Mouse (Mus musculus): Measurements from ENCODE around the gene Ttll11.

Ttll11 gene

DNA sequence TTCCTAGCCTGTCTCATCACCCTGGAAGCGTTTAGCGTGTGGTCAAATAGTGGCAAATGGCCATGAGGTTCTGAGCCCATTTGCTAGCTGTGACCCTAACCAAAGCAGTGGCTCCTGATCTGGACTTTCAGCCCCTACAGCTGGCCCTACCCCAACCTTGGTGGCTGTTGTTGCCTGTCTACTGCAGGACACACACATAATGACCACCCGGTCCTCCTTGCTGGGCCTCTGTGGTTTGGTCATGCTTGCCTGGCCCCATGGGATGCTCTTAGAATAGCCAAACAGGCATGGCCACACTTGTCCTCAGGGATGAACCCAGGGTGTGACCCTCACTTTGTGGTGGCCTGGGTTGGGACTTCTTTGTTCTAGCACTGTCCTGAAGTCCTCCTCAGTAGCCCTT, 80.0 kb downstream of the Ttll11 start:
- DNase-seq, result no peak

DNA sequence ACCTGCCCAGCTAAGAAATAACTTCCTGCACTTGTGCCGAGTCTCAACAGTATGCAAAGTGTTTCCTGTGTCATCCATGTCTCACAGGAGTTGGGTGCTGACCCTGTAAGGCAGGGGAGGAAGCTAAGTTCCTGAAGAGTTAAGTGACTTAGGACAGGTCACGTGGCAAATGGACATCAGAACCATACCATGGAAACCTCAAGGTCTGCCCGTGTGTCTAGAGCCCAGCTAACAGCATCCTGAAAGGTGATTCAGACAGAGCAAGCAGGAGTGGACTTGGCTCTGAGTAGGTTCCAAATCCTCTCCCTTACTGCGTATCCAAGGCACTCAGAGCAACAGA, 80.6 kb downstream of the Ttll11 start:
- DNase-seq, result no peak

DNA sequence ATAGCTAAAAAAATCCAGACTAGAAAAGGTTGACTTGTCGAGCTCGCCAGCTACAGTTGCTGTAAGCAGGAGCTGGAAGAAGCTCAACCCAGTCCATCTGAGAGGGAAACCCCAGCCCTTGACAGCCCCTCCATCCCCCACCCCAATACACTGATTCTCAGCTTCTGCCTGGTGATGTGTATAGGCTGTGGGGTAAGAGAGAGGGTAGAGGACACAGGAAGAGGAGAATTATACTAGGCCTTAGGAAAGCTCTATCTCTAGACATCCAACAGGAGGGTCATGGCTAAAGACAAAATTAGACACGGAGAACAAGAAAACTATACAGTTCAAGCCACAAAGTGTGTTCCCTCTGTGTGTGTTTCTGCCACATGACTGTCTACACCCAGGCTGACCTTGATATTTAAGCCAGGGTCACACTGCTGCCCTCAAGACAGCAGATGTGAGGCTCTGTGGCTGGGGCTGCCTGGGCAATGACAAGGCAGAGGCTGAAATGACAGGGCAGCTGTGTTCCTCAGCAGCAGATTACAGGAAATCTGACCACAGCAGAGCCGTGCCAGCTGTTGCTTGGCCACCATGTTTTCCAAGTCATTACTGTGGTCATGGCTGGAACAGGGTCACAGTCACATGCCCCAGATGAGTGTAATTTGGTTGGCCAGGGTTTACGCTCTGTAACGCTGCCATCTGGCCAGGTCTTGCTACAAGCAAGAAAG, 81.1 kb downstream of the Ttll11 start:
- no peak for DNase-seq

DNA sequence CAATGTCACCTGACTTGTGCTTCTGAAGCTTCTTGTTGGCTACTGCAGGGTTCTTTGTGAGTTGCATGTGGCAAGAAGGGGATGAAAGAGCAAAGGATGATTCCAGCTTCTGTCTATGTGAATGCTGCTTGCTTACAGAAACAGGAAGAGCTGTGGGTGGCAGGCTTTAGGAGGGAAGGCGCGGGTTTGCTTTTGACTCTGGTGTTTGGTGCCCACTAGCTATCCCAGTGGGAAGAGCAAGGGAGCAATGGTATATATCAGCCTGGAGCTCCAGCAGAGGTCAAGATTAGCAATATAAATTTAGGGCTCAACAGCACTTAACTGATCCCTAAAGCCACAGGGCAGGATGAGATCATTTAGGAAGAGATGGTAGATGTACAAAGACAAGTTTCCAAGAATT, 82.6 kb downstream of the Ttll11 start:
- DNase-seq, result no peak

DNA sequence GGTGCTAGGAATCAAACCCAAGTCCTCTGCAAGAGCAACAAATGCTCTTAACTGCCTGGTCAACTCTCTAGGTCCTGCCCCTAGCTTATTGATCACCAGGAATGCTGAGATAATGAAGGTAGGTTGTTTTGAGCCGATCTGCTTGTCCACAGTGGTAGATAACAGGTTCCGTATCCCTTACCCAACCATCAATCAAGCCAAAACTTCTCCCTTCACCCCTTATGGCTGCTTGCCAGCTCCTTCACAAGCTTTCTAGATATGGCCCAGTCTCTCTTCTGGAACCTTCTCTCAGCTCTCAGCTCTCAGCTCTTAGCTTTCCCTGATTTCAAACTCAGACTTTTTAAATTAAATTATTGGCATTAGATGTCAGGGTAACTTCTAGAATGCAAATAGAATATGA, 85.2 kb downstream of the Ttll11 start:
- no peak for DNase-seq

DNA sequence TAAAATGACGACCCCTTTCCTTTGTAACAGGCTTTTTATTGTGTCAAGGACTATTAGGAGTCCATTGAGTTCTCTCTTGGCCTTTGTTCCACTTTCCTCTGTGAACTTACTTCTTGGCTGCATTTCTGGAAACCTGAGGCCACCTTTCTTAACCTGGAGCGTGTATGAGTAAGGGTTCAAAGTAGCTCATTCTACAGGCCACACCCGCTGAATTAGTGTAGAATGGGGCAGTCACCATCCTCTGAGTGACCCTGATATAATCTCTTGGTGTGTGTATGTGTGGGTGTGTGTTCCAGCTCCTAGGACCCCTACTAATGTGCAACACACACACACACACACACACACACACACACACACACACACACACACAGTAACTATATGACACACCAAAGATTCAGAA, 89.1 kb downstream of the Ttll11 start:
- no peak for DNase-seq

DNA sequence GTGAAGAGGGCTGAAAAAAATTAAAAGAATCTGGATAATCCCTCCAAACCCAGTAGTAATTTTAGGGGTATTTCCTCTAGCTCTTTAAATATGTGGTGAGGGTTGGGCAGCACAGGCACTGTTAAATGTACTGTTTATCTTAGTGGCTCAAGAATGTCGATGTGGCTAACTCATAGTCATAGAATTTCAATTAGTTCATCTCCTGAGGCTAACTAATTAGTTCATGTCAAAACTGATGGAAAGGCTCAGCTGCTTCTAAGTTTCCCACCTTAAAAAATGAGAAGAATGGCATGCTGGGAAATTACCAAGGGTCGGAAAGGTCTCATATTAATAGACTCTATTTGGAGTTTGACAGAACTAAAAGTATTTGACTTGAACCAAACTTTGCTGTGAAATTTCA, 89.9 kb downstream of the Ttll11 start:
- no peak for DNase-seq

DNA sequence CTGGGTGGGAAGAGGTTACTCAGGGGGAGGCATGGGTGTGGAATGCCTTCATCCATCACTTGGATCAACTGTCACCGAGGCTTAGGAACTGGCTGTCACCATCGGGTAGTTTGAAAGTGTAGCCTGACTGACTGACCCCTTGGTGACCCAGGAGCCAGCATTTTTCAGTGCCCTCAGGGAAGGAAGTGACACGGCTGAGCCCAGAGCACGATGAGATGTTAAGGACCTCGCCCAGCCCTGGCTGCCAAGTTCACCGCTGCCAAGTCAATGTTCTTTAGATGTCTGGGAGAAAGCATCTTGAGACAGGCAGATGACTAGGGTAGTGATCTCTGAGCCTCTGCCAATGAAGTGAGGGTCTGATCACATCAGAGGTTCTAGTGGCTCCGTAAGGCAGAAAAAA, 95.4 kb downstream of the Ttll11 start:
- no peak for DNase-seq

DNA sequence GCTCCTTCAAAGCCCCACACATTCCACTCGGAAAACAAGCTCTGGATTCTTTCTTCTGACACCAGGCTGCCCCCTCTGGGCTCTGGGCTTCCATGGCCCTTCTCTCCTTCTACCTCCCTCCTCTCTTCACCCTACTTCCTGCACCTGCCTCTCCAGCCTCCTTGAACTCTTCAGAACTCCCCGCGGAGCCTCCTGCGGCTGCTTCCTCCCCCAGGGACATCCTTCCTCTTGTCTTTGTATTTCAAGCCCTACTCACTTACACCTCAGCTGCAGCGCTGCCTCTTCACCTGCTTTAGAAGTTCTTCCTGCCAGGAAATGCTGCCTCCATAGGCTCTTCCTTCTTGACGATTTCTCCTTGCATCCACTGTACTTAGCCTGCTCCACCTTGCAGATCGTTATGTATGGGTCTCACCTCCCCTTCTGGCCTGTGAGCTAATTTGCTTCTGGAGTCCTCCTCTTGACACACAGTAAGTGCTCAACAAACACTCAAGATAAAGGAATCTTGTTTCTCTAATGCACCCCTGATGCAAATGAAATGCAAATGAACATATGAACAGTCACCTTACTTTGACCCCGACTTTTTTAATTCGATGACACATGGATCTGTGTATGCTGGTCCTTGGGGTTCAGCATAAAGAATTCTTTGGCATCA, 97.3 kb downstream of the Ttll11 start:
- DNase-seq, result peak; percentile 47 to 68

DNA sequence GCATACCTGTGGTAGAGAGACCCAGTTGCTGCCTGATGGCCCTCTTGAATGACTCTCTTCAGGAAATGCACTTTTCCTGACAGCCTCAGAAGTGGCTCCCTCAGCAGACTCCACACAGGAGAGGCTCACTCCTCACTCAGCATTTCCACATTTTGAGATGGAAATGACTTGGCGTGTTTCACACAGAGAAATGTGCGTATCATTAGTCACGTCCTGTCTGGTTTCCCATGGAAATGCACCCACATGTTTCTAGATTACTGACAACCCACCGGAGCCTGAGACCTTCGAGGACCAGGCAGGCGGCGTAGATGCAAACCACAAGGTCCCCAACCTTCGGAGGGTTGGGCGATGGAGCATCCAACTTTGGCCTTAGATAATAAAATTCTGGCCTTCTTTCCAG, 97.8 kb downstream of the Ttll11 start:
- no peak for DNase-seq

DNA sequence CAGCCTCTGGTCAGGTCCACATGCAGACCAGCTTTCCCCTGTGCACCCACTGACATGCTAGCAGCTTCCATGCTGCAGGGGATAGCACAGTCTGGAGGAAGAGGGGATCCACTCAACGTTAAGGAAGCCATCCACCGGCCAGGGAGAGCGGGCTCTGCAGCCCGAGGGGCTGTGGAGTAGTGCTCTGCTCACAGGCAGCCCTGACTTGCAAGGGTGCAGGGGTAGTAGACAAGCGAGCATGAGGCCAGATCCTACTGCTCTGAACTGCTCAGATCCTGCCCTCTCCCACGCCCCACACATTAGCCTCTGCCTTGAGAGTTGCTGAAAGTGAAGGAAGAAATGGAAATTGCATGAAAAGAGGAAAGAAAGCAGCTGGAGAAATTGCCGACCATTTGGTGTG, 99.4 kb downstream of the Ttll11 start:
- no peak for DNase-seq

DNA sequence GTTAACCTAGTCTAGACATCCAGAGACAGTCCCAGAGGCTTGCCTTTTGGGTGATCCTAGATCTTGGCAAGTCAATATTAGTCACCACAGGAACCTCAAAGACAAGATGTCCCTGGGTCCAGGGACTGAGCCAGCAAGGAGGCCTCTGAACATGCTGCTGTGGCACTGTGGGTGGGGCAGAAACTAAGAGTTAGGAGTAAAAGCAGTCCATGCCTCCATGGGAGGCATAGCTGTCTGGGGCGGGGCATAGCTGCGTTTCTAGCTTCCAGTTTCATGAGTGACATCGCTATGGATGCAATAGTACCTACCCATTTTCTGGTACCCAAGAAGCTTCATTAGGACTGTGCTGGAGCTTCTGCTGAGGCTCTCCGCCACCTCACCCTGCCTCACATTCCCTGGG, 99.8 kb downstream of the Ttll11 start:
- DNase-seq, result no peak

DNA sequence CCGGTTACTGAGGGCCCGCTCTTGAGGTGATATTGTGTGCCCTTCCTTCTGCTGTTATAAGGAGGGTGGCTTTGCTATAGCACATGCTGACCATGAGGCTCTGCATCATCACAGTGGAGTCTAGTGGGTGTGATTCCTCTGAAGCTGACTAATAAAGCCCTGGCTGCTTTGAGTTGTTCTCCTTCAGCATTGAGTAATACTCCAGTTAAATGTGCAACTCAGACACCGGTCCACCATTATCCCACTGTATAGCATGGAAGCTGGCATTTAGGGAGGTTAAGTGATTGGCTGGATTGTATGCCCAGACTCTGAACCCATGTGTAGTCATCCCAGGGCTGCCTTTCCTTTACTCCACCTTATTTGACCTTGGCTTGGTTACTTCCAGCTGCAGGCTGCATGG, 101.2 kb downstream of the Ttll11 start:
- no peak for DNase-seq

DNA sequence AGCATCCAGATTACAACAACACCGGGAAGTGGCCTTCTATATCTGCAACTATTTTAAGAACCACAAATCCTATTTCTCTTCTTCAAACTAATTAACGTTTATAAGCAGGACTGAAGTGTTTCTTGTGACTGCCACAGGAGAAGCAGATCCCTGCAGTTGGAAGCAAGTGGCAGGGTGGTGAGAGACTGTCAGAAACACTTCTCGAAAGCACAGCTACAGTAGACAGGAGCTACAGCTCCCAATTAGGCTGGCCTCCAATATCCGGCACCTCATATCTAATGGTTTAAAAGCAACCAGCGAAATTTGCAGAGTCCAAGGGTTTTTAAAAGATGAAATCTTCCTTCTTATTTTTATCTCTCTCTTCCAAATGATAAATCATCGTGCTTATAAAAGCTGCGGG, 104.1 kb downstream of the Ttll11 start:
- no peak for DNase-seq

DNA sequence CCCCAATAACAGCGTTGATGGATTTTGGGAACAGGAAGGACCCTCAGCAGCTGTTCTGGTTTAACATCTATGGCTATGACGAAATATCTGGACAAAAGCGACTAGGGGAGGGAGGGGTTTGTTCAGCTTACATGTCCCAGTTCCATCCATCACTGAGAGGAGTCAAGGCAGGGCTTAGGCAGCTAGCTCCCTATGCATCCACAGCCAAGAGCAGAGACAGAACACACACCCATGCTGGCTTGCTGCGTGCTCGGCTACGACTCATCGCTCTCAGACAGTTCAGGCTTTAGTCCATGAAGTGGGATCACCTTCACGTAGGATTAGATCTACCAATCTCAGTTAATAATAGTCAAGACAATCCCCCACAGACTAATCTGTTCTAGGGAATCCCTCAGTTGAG, 105.3 kb downstream of the Ttll11 start:
- DNase-seq, result no peak

DNA sequence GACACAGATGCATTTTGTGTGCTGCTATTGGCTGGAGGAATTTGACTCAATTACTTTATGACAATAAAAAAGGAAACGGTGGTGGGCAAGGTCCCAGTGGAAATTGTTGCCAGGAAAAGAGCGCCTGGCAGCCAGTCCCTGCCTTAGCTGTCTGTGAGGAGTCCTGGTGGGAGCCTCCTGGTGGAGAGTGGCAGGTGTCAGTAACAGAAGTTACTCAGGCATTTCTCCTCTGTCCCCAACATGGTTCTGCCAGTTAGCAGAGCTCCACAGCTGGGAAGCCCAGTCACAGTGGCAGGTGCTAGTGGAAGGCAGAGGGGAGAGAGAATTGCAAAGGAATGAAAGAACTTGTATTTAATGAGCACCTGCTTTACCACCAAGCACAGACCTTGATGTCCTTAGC, 110.5 kb downstream of the Ttll11 start:
- no peak for DNase-seq

DNA sequence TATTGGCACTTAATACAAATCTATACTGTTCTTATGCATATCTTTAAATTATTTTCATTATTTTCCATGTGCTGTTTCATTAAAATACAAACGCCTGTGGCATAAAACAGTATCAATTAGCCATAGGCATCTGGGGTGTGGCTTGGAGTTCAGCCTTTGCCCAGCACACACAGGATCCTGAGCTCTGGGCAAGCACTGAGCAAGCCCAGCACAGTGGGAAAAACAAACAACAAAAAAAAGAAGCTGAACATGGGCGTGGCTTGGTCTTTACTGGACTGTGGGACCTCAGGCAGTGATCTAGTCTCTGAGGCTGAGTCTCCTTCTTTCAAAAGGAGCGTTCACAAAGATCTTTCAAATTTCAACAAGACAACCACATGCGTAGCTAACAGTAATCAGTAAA, 116.4 kb downstream of the Ttll11 start:
- DNase-seq, result no peak

DNA sequence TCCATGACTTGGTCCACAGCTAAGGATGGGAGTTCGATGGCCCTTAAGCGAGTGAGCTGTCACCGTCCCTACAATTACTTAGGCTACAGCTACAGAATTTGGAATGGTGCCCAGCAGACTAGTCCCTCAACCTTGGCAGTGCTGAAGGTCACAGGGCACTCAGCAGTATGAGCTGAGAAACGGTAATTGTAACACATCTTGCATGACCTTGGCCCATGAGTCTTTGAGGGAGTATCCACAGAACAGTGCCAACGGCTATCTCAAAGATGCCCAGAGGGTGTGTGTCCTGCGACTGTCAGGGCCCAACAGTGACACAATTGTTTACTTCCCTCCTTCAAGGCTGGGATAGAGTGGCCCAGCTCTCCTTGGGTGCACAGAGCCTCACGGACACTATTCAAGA, 118.5 kb downstream of the Ttll11 start:
- DNase-seq, result no peak

DNA sequence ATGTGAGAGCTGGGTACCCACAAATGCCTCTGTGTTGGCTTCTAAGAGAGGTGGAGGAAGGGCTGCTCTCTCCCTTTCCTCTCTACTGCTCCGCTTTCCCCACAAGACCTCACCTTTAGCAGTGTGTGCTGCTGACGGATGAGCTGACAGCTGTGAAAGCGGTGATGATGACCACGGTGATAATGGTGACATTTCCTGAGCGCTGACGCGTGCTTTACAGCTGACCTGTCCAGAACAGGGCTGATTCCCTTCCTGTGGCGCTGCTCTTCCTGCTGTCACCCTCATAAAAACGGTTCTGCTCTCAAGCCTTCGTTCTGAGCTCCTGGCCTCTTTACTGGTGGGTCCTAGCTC, 119.3 kb downstream of the Ttll11 start:
- DNase-seq, result no peak

DNA sequence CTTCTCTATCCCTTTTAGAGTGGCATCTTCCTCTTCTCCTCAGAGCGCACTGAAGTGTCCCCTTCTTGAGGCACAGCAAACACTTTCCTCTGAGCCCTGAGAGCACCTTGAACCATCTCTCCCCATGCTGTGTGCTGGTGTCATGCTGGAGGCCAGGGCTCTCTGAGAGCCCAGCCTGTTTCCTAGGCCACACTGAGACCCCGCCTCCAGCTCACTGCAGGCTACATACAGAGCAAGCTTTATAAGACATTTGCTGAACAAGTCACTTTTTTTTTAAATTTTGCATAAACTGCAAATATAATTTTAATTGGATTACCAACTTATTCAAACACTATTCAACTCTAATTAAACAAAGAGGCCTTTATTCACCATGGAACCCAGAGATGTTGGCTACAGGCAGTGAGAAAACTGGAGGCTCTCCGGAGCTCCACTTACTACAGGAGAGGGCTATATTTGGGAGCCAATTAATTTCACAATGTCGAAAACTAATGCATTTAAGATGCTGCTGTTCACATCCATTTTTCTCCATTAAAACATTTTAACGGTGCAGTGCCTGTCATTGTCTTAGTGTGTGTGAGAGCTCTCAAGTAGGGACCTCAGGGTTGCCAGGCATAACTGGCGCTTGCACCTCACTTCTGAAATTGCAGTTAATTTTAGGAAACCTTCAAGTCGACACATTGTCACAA, 119.9 kb downstream of the Ttll11 start:
- no peak for DNase-seq

DNA sequence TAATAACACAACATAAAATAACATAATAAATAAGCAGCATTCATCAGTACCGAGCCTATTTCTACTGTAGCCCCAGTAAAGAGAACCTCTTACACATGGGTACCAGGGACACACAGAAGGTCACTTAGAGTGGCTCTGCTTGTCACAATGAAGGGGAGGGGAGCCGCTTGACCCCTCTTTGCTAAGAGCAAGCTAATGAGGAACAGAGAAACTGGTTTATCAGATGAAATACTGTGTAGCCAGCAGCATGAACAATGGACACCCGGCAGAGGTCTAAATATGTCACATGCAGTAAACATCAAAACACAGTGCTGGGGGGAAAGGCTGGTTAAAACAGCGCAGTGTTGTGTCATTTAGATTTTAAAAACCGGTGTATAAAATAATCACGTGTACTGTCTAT, 121.4 kb downstream of the Ttll11 start:
- DNase-seq, result no peak

DNA sequence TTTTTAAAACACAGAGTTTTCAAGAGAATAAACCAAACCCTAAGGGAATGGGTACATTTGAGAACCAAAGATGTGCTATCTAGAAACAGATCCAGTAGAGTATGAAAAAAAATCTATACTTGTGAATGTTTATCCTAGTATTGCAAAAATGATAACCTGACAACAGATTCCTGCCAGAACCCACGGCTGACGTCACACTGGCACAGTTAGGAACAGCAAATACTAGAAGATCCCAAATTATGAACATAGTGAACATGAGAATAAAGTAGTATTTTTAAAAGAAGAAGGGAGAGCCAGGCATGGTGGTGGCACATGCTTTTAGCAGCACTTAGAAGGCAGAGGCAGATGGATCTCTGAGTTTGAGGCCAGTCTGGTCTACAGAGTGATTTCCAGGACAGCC, 122.8 kb downstream of the Ttll11 start:
- DNase-seq, result no peak

DNA sequence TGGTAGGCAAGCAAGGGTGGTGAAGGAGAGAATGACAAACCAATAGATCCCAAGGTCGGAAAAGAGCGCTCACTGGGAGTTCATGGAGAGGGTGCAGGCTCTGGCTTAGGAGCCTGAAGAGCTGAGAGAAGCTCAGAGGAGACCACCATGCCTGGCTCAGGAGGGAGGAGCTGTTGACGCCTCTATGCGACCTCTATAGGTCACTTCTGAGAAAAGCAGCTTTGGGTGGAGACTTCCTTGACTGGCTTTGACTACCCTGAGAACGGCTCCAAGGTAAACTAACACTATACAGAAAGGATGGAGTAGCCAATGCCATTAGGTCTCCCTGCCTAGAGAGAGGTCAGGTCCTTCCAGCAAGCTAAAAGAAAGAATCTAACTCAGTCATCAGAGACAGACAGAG, 124.8 kb downstream of the Ttll11 start:
- peak; percentile 25 to 32 for DNase-seq

DNA sequence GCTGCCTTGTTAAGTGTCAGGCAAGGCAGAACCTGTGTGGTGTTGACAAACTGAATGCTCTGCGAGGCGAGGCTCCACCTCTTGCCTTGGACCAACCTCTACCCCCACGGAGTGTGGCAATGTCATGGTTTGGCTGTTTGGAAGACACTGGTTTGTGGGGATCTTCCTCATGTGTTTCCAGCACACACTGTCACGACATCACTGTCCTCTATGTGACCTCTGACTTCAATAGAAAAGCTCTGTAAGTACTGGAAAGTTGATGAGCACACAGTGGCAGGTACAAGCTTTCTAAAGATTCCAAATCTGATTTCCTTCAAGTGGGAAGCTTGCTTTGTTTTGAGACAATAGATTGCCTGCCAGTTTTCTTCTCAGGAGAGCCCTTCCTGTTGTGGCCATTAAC, 126.7 kb downstream of the Ttll11 start:
- DNase-seq, result no peak

DNA sequence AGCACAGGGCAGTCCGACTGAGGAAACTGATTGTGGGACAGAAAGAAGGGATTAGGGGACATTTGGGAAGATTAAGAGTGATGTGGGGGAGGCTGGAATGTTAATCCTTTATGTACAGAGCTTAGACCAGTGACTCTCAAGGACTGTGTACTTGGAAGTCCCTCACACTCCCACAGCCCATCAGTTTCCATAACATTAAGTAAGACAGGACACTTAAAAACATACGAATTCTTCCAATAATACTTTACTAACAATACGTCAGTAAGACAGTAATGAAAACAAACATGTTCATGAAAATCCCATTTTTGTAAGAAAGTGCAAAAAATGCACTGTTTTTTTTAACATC, 127.6 kb downstream of the Ttll11 start:
- no peak for DNase-seq
